Mouse (Mus musculus): ENCODE data around the gene Rassf3. TPM values are rescaled to one million over a fixed set of nuclear protein-coding genes. Genes with fewer than 3 reads are reported as not detected.

Rassf3 gene
- polyA plus RNA-seq, 1 experiment from 2014 or later = 21.0 TPM

DNA sequence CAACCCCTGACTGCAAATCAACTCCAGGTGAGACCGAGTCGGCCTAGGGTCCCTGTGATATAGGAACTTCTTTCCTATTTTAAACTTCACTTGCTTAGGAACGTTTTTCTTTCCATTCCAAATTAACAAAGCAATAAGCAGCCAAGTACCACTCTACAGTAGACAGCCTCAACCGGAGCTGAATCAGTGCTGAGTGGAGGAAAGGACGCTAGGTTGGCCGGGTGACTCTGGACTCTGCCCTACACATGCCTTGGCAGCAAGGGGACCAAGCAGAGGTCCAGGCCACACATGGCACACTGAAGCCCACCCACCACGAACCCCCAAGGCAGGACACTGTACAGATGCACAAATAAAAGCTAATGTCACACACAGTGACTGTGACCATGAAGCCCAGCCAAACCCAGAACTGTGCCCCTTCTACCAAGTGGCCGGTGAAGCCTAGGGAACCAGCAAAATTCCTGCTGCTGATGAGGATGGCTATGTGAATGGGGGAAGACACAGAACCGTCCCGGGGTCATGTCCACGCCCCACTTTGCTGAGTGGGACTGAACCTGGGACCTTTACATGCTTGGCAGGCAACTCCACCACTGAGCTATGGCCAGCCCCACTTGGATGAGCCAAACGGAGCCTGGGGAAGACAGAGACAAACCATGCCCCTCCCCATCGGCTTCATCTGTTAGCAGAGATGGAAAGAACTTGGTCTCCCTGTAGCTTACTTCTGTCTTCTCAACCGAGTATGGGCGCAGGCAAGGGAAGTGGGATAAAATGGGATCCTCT, 45.2 kb downstream of the Rassf3 start:
- Histone ChIP-seq H3K4me2 (peak overlapping the region; percentile 55), H3K4me1 (ENCODE audit: insufficient read depth) (peaks cover 62% of the 10 kb centered on the region), H3K9me3 (ENCODE audit: low read depth, low read length) (no peaks in the 10 kb centered on the region), H3K27me3 (ENCODE audit: insufficient read depth, low read length) (no peaks in the 10 kb centered on the region), H3K27ac (ENCODE audit: low read depth) (peak overlapping the region; percentile 88), H3K36me3 (ENCODE audit: insufficient read depth) (no peaks in the 10 kb centered on the region), H3K9ac (no peak overlapping the region), H3K4me3 (ENCODE audit: low read depth, low read length) (no peak overlapping the region)
- no peak for DNase-seq
- no peak for TF ChIP-seq CTCF (IDR thresholded peaks at IDR 0.05; ENCODE audit: low read depth)
- ATAC-seq (ENCODE audit: insufficient read depth) = no peak
- WGBS = 55% methylated on average over 15 of the region's 15 CpGs

DNA sequence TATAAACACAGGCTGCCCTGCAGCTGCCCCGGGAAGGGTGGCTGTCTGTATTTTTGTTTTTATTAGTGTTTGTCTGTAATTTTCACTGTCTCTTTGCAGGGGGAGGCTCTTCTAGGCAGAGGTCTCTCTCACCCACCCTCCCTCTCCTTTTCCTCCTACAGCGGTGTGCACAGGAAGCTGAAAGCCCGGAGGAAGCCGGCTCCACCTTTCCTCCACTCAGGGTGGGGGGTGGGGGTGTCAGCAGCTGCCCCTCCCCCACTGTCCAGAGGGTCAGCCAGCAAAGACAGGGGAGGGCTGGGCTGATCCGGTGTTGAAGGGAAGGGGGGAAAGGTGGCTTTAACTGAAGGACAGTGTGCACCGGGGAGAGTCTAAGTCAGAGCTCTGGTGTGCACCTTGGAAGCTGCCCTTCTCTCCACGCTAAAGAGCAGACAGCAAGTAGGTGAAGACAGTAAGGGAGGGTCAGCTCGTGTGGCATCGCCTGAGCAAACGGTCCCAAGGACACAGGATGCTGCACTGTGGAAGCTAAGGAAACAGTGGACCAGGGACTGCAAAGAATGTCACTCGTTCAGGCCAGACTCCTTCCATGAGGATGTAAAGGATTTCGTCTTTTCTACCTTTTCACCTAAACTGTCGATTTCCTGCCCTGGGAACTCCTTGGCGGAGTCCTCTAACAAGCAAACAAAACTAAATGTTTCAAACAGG, 46.0 kb downstream of the Rassf3 start:
- peaks cover 58% of the 10 kb centered on the region for H3K4me1 ChIP-seq (ENCODE audit: insufficient read depth)
- no peak overlapping the region; the same call in 1 of the 2 replicates for H3K4me3 ChIP-seq (ENCODE audit: low read depth, low read length)
- TF ChIP-seq CTCF (IDR thresholded peaks at IDR 0.05; ENCODE audit: low read depth) = no peak
- H3K36me3 ChIP-seq (ENCODE audit: insufficient read depth) = no peaks in the 10 kb centered on the region
- H3K9me3 ChIP-seq (ENCODE audit: low read depth, low read length) = no peaks in the 10 kb centered on the region
- ATAC-seq (ENCODE audit: insufficient read depth) (peak; percentile 4; the same call in 1 of the 2 replicates), DNase-seq (peak; percentile 69)
- no peaks in the 10 kb centered on the region for H3K27me3 ChIP-seq (ENCODE audit: insufficient read depth, low read length)
- peak overlapping the region; percentile 88 for H3K27ac ChIP-seq (ENCODE audit: low read depth)
- 12% methylated on average over 14 of the region's 14 CpGs for WGBS
- peak overlapping the region; percentile 26; the same call in 1 of the 2 replicates for H3K9ac ChIP-seq
- H3K4me2 ChIP-seq = peak overlapping the region; percentile 55

DNA sequence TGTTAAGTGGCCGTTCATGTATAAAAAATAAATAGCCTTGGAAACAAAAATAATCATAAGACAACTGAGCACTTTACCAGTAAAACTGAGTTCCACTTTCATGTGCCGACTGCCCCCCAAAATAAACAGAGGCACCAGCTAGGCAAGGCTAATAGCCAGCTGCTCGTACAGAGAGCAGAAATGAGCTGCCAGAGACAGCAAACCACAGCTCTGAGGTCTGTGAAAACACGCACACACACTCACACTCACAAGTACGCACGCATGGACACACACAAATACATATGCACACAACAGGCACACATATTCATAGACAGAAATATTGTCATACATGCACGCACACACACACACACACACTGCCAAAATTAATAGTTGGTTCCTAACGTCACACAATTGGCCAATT, 46.6 kb downstream of the Rassf3 start:
- DNase-seq (peak; percentile 74), ATAC-seq (ENCODE audit: insufficient read depth) (peak; percentile 19; the same call in 1 of the 2 replicates)
- Histone ChIP-seq H3K36me3 (ENCODE audit: insufficient read depth) (no peaks in the 10 kb centered on the region), H3K4me2 (peak overlapping the region; percentile 55), H3K4me3 (ENCODE audit: low read depth, low read length) (no peak overlapping the region; the same call in 1 of the 2 replicates), H3K9me3 (ENCODE audit: low read depth, low read length) (no peaks in the 10 kb centered on the region), H3K27ac (ENCODE audit: low read depth) (peak overlapping the region; percentile 88), H3K9ac (peak overlapping the region; percentile 26; the same call in 1 of the 2 replicates), H3K4me1 (ENCODE audit: insufficient read depth) (peaks cover 60% of the 10 kb centered on the region), H3K27me3 (ENCODE audit: insufficient read depth, low read length) (no peaks in the 10 kb centered on the region)
- no peak for TF ChIP-seq CTCF (IDR thresholded peaks at IDR 0.05; ENCODE audit: low read depth)
- whole genome bisulfite sequencing = 17% methylated on average over 8 of the region's 8 CpGs

DNA sequence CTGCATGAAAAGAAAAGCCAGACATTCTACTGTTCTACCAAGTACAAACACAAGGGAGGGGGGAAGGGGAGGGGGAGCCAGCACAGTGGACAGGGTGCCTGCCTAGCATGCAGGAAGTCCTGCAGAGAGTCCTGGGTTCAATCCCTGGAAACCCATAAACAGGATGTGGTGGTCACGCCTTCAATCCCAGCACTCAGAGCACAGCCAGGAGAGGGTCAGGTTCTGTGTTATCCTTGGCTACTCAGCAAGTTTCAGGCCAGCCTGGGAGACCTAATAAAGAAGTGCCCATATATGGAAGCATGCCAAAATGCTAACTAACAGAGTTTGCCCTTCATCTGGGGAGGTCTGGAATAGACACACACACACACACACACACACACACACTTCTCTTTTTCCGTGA, 47.1 kb downstream of the Rassf3 start:
- TF ChIP-seq CTCF (IDR thresholded peaks at IDR 0.05; ENCODE audit: low read depth) = no peak
- peak overlapping the region; percentile 88 for H3K27ac ChIP-seq (ENCODE audit: low read depth)
- no peaks in the 10 kb centered on the region for H3K9me3 ChIP-seq (ENCODE audit: low read depth, low read length)
- H3K27me3 ChIP-seq (ENCODE audit: insufficient read depth, low read length) = no peaks in the 10 kb centered on the region
- WGBS = 9% methylated on average over 2 of the region's 2 CpGs
- no peaks in the 10 kb centered on the region for H3K36me3 ChIP-seq (ENCODE audit: insufficient read depth)
- DNase-seq (peak; percentile 85), ATAC-seq (ENCODE audit: insufficient read depth) (peak; percentile 66)
- peak overlapping the region; percentile 55 for H3K4me2 ChIP-seq
- H3K4me3 ChIP-seq (ENCODE audit: low read depth, low read length) = no peak overlapping the region
- H3K9ac ChIP-seq = no peak overlapping the region
- peaks cover 62% of the 10 kb centered on the region for H3K4me1 ChIP-seq (ENCODE audit: insufficient read depth)

DNA sequence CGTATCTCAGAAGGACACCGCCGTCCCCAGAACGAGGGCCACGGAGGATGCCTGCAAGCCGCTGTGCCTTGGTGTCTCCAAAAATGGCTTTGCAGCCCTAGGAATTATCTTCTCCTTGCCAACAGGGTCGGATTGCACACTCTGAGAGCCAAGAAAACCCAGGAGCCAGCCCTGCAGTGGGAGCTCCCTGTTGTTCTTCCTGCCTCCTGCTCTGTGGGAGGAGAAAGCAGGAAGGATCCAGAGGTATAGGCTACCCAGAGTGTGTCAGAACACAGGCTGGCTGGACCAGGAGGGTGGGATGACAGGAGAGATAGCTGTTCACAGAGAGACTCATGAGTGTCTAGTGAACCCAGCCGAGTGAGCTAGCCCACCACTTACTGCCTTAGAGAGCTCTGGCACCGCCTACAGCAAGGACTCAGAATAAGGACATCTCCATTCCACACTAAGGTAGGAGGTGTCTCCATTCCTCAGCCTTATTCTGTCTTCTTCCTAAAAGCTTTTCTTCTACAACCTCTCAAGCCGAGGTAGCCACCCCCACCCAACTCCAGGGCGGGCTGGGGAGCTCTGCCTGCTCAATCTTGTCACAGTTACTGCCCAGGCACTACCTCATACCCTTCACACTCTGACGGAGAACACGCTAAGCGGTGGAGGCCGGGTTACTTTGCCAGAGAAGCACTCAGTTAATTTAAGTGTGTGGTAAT, 48.0 kb downstream of the Rassf3 start:
- Histone ChIP-seq H3K4me3 (ENCODE audit: low read depth, low read length) (no peak overlapping the region), H3K4me1 (ENCODE audit: insufficient read depth) (peaks cover 66% of the 10 kb centered on the region), H3K4me2 (no peak overlapping the region), H3K27me3 (ENCODE audit: insufficient read depth, low read length) (no peaks in the 10 kb centered on the region), H3K9me3 (ENCODE audit: low read depth, low read length) (no peaks in the 10 kb centered on the region), H3K9ac (no peak overlapping the region), H3K36me3 (ENCODE audit: insufficient read depth) (no peaks in the 10 kb centered on the region), H3K27ac (ENCODE audit: low read depth) (peak overlapping the region; percentile 56)
- WGBS = 71% methylated on average over 15 of the region's 15 CpGs
- TF ChIP-seq CTCF (IDR thresholded peaks at IDR 0.05; ENCODE audit: low read depth) = no peak
- ATAC-seq (ENCODE audit: insufficient read depth) (no peak), DNase-seq (no peak)

DNA sequence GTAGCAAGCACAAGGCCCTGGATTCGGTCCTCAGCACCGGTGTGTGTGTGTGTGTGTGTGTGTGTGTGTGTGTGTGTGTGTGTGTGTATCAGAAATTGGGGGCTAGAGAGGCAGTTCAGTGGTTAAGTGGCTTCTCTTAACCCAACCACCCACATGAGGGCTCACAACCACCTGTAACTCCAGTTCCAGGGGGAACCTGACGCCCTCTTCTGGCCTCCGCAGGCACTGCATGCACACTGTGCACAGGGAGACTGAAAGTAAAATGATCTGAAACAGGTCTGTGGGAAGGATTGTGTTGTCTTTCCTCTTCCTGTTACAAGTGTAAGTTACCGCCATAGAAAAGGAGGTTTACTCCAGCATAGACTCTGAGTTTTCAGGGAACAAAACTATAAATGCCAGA, 49.0 kb downstream of the Rassf3 start:
- Histone ChIP-seq H3K4me1 (ENCODE audit: insufficient read depth) (peaks cover 57% of the 10 kb centered on the region), H3K27me3 (ENCODE audit: insufficient read depth, low read length) (no peaks in the 10 kb centered on the region), H3K36me3 (ENCODE audit: insufficient read depth) (no peaks in the 10 kb centered on the region), H3K27ac (ENCODE audit: low read depth) (peak overlapping the region; percentile 65; the same call in 1 of the 2 replicates), H3K4me3 (ENCODE audit: low read depth, low read length) (no peak overlapping the region), H3K9me3 (ENCODE audit: low read depth, low read length) (no peaks in the 10 kb centered on the region), H3K4me2 (no peak overlapping the region), H3K9ac (no peak overlapping the region)
- no peak for ATAC-seq (ENCODE audit: insufficient read depth)
- WGBS = 53% methylated on average over 5 of the region's 5 CpGs
- TF ChIP-seq CTCF (IDR thresholded peaks at IDR 0.05; ENCODE audit: low read depth) = peak; percentile 69
- DNase-seq = no peak

Data from lung, embryonic 14.5 days (tissue).